Mouse (Mus musculus): Measurements from ENCODE around the gene Aatf. TPM values are rescaled to one million over a fixed set of nuclear protein-coding genes. Genes with fewer than 3 reads are reported as not detected.
A peak's percentile ranks its signal among the peaks of the same experiment; 100 is the strongest.

The Aatf gene
- polyA plus RNA-seq, 1 experiment from 2014 or later = 51.4 TPM

DNA sequence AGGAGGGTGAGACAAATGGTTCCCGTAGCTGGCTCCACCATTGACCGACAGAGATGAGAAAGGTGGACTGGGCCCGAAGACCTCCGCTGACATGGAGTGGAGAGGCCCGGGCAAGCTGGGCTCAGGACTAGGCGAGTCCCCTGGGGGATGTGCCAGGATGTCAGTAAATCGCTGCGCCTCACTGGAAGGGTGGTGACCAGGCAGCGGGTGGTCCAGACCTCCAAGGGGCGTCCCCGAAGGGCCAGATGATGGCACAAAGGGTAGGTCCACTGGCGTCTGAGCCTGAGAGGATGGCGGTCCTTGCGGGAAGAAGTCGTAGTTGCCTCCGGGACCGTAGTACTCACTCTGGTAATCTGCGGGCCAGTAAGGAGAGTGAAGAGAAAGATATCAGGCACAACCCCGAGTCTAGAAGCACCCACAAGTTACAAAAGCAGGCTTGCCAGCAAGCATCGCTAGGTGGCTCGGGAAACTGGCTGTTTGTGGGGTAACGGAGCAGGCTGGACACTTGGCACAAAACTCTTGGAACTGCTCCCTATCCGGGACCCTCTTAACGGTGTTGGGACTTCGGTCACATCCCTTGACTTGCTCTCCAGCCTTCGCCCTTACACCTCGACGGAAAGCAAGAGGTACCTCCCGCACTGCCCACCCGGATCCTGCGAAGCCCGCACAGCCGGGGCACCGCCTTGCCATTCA is 6.4 kb upstream of the Aatf start:
- Histone ChIP-seq H3K27me3 (peaks cover 96% of the 10 kb centered on the region), H3K9ac (0 out of 2 replicates have a peak overlapping the region, but pooled peaks have one; percentile 7), H3K36me3 (ENCODE audit: poor library complexity, severe bottlenecking) (no peaks in the 10 kb centered on the region), H3K4me1 (peaks cover 20% of the 10 kb centered on the region), H3K9me3 (replicated peaks) (no peaks in the 10 kb centered on the region), H3K4me2 (peak overlapping the region; percentile 70), H3K4me3 (peak overlapping the region; percentile 19), H3K27ac (no peak overlapping the region)
- 3% methylated on average over 34 of the region's 34 CpGs for WGBS
- no peak for ATAC-seq

DNA sequence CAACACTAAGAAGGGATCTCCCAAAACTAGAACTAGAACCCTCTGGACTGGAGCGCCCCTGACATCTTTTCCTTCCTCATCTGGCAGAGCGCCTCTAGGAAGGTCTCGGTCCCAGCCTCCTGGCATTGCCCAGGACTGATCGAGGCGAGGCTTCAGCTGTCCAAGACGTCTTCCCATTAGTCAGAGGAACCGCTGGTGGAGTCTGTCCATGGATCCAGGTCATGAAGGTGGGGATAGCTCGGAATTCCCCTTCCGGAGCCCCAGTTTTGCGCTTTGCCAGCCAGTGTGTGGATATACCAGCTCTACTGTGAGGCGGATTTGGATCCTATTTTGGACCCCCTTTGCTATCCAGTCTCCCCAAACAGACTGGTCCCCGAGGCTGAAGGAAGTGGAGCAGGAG is 5.7 kb upstream of the Aatf start:
- Histone ChIP-seq H3K9me3 (replicated peaks) (no peaks in the 10 kb centered on the region), H3K4me3 (peak overlapping the region; percentile 12; the same call in 1 of the 2 replicates), H3K4me2 (peak overlapping the region; percentile 70; the same call in 1 of the 2 replicates), H3K9ac (no peak overlapping the region), H3K27me3 (peaks cover 96% of the 10 kb centered on the region), H3K4me1 (peaks cover 16% of the 10 kb centered on the region; the same call in 1 of the 2 replicates), H3K36me3 (ENCODE audit: poor library complexity, severe bottlenecking) (no peaks in the 10 kb centered on the region), H3K27ac (no peak overlapping the region)
- no peak for ATAC-seq
- 3% methylated on average over 12 of the region's 12 CpGs for WGBS

DNA sequence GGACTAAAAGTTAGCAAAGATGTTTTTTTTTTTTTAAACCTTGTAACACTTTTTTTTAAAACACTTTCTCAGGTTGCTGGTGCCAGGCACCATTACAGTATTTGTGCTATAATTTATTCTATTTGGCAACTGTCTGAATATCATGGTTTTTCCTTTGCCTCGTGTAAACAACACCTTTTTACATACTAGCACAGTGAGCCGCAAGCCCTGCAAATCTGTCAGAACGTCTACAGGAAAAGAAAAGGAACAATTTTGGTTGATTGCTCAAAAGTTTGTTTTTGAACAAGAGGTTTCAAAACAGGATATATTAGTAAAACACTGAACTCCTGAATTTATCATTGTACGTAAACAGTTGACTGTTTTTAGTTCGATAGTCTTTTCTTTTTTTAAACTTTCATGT is 4.9 kb upstream of the Aatf start:
- Histone ChIP-seq H3K4me1 (peaks cover 12% of the 10 kb centered on the region; the same call in 1 of the 2 replicates), H3K4me3 (no peak overlapping the region), H3K4me2 (no peak overlapping the region), H3K27ac (no peak overlapping the region), H3K9ac (no peak overlapping the region), H3K36me3 (ENCODE audit: poor library complexity, severe bottlenecking) (no peaks in the 10 kb centered on the region), H3K27me3 (peaks cover 89% of the 10 kb centered on the region), H3K9me3 (replicated peaks) (no peaks in the 10 kb centered on the region)
- no peak for ATAC-seq
- 22% methylated on average over 5 of the region's 5 CpGs for WGBS

DNA sequence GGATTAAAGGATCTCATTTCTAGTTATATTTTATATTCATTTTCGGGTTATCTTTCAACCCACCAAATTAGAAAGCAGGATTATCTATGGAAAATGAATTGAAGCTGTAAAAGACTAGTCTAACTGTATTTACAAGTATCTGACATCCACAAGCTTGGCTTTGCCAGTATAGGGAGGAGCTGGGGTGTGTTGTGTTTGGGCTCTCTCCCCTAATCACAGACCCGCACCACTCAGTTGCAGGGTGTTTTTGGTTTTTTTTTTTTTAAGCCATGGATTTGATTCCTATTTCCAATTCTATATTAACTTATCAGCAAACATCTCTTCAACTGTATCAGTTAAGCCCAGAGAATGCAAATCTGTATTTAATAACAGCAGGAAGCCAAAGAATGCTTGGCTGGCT is 4.1 kb upstream of the Aatf start:
- no peak for ATAC-seq
- Histone ChIP-seq H3K9ac (no peak overlapping the region), H3K4me2 (no peak overlapping the region), H3K27me3 (peaks cover 80% of the 10 kb centered on the region), H3K4me3 (no peak overlapping the region), H3K27ac (no peak overlapping the region), H3K36me3 (ENCODE audit: poor library complexity, severe bottlenecking) (no peaks in the 10 kb centered on the region), H3K4me1 (peaks cover 12% of the 10 kb centered on the region), H3K9me3 (replicated peaks) (no peaks in the 10 kb centered on the region)
- WGBS = 13% methylated on average over 2 of the region's 2 CpGs

DNA sequence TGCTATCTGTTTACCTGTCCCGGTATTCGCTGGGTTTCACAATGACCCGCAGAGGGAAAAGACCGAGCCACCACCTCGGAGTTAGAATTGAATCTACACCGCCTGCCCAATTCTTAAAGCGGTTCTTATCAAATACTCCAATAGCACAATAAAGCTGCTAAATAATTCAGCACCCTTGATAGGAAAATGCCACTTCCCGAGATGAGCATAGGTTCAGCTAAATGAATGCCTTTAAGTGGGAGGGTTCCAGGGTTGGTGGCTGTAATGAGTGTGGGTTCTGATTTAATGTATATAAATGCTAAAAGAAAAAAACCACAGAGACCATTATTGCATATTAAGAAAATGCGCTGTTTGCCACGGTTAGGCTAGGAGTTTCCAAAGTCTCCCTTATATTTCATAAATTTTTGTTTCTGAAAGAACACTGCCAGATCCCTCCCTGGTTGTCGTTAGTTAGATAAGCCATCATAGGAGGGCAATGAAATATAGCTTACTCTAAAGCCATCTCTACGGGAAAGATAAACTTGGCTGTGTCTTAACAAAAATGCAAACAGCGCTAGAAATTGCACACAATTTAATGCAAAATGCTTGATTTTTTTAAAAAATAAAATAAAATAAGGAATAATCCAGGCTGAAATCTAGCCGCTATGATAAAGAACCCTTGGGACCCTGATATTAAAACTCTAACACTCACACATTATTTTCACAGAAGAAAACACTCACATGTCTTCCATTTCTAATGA is 3.3 kb upstream of the Aatf start:
- Histone ChIP-seq H3K4me1 (peaks cover 19% of the 10 kb centered on the region), H3K4me3 (no peak overlapping the region), H3K36me3 (ENCODE audit: poor library complexity, severe bottlenecking) (no peaks in the 10 kb centered on the region), H3K9me3 (replicated peaks) (no peaks in the 10 kb centered on the region), H3K9ac (no peak overlapping the region), H3K27ac (no peak overlapping the region), H3K27me3 (peaks cover 73% of the 10 kb centered on the region), H3K4me2 (no peak overlapping the region)
- ATAC-seq = no peak
- 5% methylated on average over 14 of the region's 14 CpGs for WGBS

DNA sequence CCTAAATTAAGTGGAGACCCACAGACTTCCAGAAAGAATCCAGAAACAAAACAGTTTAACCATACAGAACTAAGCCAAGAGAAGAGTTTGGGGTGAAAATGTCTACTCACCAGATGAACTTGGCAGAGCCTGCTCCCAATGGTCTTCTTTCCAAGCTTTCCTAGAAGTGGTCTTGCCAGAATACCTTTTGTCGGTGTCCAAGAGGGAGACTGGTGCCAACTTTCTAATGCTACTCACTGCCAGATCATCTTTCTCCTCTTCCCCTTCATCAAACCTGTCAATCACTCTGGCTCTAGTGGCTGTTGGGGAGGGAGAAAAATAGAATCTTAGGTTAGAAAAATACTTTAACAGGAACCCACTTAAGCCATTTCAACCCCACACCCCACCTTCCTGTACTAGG is 1.3 kb downstream of the Aatf start:
- peaks cover 30% of the 10 kb centered on the region for H3K27me3 ChIP-seq
- peaks cover 35% of the 10 kb centered on the region for H3K36me3 ChIP-seq (ENCODE audit: poor library complexity, severe bottlenecking)
- H3K4me3 ChIP-seq = no peak overlapping the region
- peak overlapping the region; percentile 72 for H3K4me2 ChIP-seq
- peaks cover 14% of the 10 kb centered on the region for H3K4me1 ChIP-seq
- H3K9me3 ChIP-seq (replicated peaks) = no peaks in the 10 kb centered on the region
- ATAC-seq = no peak
- WGBS = 85% methylated on average over 1 of the region's 1 CpGs
- no peak overlapping the region for H3K9ac ChIP-seq
- H3K27ac ChIP-seq = no peak overlapping the region

DNA sequence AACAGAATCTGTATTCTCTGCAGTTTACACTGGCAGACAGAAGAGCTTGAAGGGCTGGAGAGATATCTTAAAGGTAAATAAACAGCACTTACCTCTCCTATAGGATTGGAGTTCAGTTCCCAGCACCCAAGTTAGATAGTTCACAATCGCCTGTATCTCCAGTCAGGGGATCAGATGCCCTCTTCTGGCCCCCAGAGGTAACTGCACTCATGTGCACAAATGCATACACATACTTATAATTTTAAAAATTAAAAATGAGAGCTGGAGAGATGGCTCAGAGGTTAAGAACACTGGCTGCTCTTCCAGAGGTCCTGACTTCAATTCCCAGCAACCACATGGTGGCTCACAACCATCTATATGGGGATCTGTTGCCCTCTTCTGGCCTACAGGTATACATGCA is 9.0 kb downstream of the Aatf start:
- 100% methylated on average over 1 of the region's 1 CpGs for WGBS
- Histone ChIP-seq H3K9me3 (replicated peaks) (peaks cover 5% of the 10 kb centered on the region), H3K4me2 (no peak overlapping the region), H3K27ac (no peak overlapping the region), H3K4me3 (no peak overlapping the region), H3K27me3 (no peaks in the 10 kb centered on the region), H3K36me3 (ENCODE audit: poor library complexity, severe bottlenecking) (peaks cover 50% of the 10 kb centered on the region), H3K4me1 (no peaks in the 10 kb centered on the region), H3K9ac (no peak overlapping the region)
- ATAC-seq = no peak

DNA sequence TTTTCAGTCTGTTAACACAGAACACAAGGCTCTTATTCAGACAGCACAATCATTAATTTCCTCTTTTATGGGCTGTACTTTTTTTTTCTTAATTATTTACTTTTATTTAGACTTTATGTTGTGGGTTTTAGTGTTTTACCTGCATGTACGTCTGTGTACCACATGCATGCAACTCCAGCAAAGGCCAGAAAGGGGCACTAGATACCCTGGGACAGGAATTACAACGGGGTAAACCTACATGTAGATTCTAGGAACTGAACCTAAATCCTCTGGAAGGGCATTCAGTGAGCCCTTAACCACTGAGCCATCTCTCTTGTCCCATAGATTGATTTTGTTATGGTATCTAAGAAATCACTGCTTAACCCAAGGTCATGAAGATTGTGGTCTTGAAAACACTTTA is 15.4 kb downstream of the Aatf start:
- Histone ChIP-seq H3K9me3 (replicated peaks) (no peaks in the 10 kb centered on the region), H3K9ac (no peak overlapping the region), H3K4me1 (peaks cover 17% of the 10 kb centered on the region), H3K4me2 (no peak overlapping the region), H3K4me3 (no peak overlapping the region), H3K36me3 (ENCODE audit: poor library complexity, severe bottlenecking) (peaks cover 27% of the 10 kb centered on the region), H3K27me3 (no peaks in the 10 kb centered on the region), H3K27ac (no peak overlapping the region)
- no peak for ATAC-seq
- 59% methylated on average over 2 of the region's 2 CpGs for WGBS

DNA sequence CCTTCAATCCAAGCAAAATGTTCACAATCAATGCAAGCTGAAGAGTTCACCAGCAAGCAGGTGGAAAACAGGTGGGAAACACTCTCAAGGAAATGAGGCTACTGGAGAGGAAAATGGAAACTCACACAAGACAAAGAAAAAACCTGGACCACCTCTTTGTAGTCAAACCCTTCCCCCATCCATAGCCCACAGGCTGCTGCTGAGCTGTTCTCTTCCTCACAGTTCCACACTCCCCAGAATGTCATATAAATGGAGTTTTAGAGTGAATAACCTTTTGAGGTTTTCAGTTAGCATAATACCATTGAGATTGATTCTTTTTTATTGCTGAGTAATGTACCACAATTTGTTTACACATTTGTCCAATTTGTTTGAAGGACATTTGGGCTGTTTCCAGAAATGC is 16.4 kb downstream of the Aatf start:
- Histone ChIP-seq H3K4me1 (peaks cover 17% of the 10 kb centered on the region), H3K4me2 (no peak overlapping the region), H3K9ac (no peak overlapping the region), H3K36me3 (ENCODE audit: poor library complexity, severe bottlenecking) (peaks cover 29% of the 10 kb centered on the region), H3K27me3 (no peaks in the 10 kb centered on the region), H3K27ac (no peak overlapping the region; the same call in 1 of the 2 replicates), H3K9me3 (replicated peaks) (no peaks in the 10 kb centered on the region), H3K4me3 (no peak overlapping the region)
- no peak for ATAC-seq

DNA sequence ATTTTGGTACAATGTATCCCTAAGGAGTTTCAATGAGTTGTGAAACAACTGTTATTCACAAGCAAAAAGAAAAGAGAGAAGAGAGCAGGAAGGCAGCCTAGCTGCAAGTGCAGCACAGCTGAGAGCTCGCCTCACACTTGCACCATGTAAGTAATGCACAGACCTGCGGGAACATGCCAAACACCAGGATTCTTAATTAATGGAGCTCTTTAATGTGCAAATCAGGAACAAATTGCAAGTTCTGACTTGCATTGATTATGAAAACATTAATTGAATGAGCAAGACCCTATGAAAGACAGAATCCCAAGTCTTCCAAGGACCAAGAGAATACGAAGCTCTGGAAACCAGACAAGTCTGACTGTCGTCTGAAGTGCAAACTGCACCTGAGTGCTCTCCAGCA is 17.5 kb downstream of the Aatf start:
- Histone ChIP-seq H3K4me1 (peaks cover 17% of the 10 kb centered on the region), H3K9me3 (replicated peaks) (no peaks in the 10 kb centered on the region), H3K4me3 (no peak overlapping the region), H3K36me3 (ENCODE audit: poor library complexity, severe bottlenecking) (peaks cover 36% of the 10 kb centered on the region), H3K4me2 (no peak overlapping the region), H3K27me3 (no peaks in the 10 kb centered on the region), H3K9ac (no peak overlapping the region; the same call in 1 of the 2 replicates), H3K27ac (no peak overlapping the region)
- 14% methylated on average over 4 of the region's 4 CpGs for WGBS
- ATAC-seq = no peak

DNA sequence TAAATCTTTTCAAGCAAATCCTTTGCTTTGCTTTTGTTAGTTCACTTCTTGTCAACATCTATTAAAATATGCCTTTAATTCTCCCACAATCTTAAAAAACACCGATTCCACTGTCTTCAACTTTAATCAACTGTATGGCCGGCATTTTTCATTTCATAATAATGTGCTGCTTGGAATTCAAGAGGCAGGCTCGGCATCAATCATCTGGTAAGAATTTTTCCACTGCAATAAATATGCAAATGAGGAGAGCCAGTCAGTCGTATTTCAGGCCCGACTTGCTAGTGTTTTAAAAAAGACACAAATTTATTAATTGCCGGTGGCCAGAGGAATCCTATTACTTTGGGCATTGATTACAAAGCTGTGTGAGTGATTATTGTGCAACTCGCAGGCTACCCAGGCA is 31.7 kb downstream of the Aatf start:
- H3K27ac ChIP-seq = no peak overlapping the region
- no peaks in the 10 kb centered on the region for H3K36me3 ChIP-seq (ENCODE audit: poor library complexity, severe bottlenecking)
- no peaks in the 10 kb centered on the region for H3K27me3 ChIP-seq
- peak overlapping the region; percentile 21; the same call in 1 of the 2 replicates for H3K9ac ChIP-seq
- H3K4me1 ChIP-seq = peaks cover 25% of the 10 kb centered on the region
- peak overlapping the region; percentile 10; the same call in 1 of the 2 replicates for H3K4me2 ChIP-seq
- no peak for ATAC-seq
- 5% methylated on average over 7 of the region's 7 CpGs for WGBS
- no peak overlapping the region for H3K4me3 ChIP-seq
- H3K9me3 ChIP-seq (replicated peaks) = no peaks in the 10 kb centered on the region

DNA sequence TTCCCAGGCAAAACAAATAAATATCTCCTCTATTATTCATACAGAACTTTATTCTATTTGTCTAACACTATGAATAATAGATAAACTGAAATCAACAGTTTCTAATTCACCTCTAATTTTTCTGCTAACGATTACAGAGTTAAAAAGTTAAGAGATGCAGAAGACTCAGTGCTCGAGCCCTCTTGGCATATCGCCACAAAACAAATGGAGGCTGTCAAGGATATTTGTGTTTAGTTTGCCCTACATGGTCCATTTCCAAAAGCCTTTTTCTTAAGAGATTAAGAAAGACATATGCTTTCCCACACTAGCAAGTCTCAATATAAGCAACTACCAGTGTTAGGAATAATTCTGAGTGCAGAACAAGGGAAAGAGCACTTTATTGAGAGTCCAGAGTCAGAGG is 32.9 kb downstream of the Aatf start:
- Histone ChIP-seq H3K4me1 (peaks cover 25% of the 10 kb centered on the region), H3K27me3 (no peaks in the 10 kb centered on the region), H3K27ac (no peak overlapping the region), H3K9ac (no peak overlapping the region), H3K4me2 (no peak overlapping the region), H3K4me3 (no peak overlapping the region), H3K36me3 (ENCODE audit: poor library complexity, severe bottlenecking) (no peaks in the 10 kb centered on the region), H3K9me3 (replicated peaks) (no peaks in the 10 kb centered on the region)
- WGBS = 47% methylated on average over 3 of the region's 3 CpGs
- no peak for ATAC-seq

Data from forebrain, embryonic 13.5 days (tissue).